Comparison of ENCODE assay signal across 8 mouse cellular contexts in genomic region chr12:71048561-71048960, GRCm38 (mm10). TPM values are rescaled to one million over a fixed set of nuclear protein-coding genes. Genes with fewer than 3 reads are reported as not detected.
A peak's percentile ranks its signal among the peaks of the same experiment; 100 is the strongest.
DNase-seq lines count a peak whose midpoint lies in the region; ATAC-seq lines count a peak whose summit lies in the region.

No protein-coding gene starts in this region.

- H3K27ac ChIP-seq in heart, embryonic 10.5 days = peak overlapping the region; percentile 45; the same call in 1 of the 2 replicates
- H3K27ac ChIP-seq in intestine, embryonic 15.5 days = 0 out of 2 replicates have a peak overlapping the region, but pooled peaks have one; percentile 71
- peak overlapping the region; percentile 85; the same call in 1 of the 2 replicates for H3K27ac ChIP-seq in stomach, embryonic 16.5 days (ENCODE audit: low read length)

- H3K9ac ChIP-seq in intestine, embryonic 15.5 days = no peak overlapping the region
- 0 out of 2 replicates have a peak overlapping the region, but pooled peaks have one; percentile 67 for H3K9ac ChIP-seq in stomach, embryonic 16.5 days (ENCODE audit: low read length)

- no peaks in the 10 kb centered on the region for H3K9me3 ChIP-seq in heart, embryonic 10.5 days
- H3K9me3 ChIP-seq in megakaryocyte, embryonic 14.5 days = no peaks in the 10 kb centered on the region
- no peaks in the 10 kb centered on the region for H3K9me3 ChIP-seq in intestine, embryonic 15.5 days
- no peaks in the 10 kb centered on the region for H3K9me3 ChIP-seq in stomach, embryonic 16.5 days (replicated peaks; ENCODE audit: control insufficient read depth, low read length)

- peaks cover 18% of the 10 kb centered on the region for H3K36me3 ChIP-seq in heart, embryonic 10.5 days
- H3K36me3 ChIP-seq in megakaryocyte, embryonic 14.5 days (replicated peaks; ENCODE audit: low read length) = peaks cover 51% of the 10 kb centered on the region
- peaks cover 8% of the 10 kb centered on the region for H3K36me3 ChIP-seq in intestine, embryonic 15.5 days
- peaks cover 13% of the 10 kb centered on the region for H3K36me3 ChIP-seq in stomach, embryonic 16.5 days (ENCODE audit: control insufficient read depth, insufficient read depth, low read length)

- H3K27me3 ChIP-seq in heart, embryonic 10.5 days (ENCODE audit: insufficient read depth, poor library complexity, severe bottlenecking) = no peaks in the 10 kb centered on the region
- no peaks in the 10 kb centered on the region for H3K27me3 ChIP-seq in megakaryocyte, embryonic 14.5 days (replicated peaks)
- no peaks in the 10 kb centered on the region for H3K27me3 ChIP-seq in intestine, embryonic 15.5 days (replicated peaks)
- H3K27me3 ChIP-seq in stomach, embryonic 16.5 days (ENCODE audit: control insufficient read depth, insufficient read depth, low read length) = no peaks in the 10 kb centered on the region

- no peak for ATAC-seq in megakaryocyte, adult 5-6 weeks (ENCODE audit: poor library complexity, severe bottlenecking)
- ATAC-seq in intestine, embryonic 15.5 days = no peak
- no peak for ATAC-seq in stomach, embryonic 16.5 days (ENCODE audit: insufficient read depth, low FRiP score)

- WGBS in heart, embryonic 10.5 days = 79% methylated on average over 1 of the region's 1 CpGs
- 62% methylated on average over 1 of the region's 1 CpGs for WGBS in intestine, embryonic 15.5 days
- 47% methylated on average over 1 of the region's 1 CpGs for WGBS in stomach, embryonic 16.5 days

- intact Hi-C loops in heart, postnatal 14 days (cut with DNase I) = no loop called here

- no peak overlapping the region for H3K4me3 ChIP-seq in heart, embryonic 10.5 days
- peak overlapping the region; percentile 88 for H3K4me3 ChIP-seq in megakaryocyte, embryonic 14.5 days (replicated peaks)
- peak overlapping the region; percentile 19; the same call in 1 of the 2 replicates for H3K4me3 ChIP-seq in intestine, embryonic 15.5 days (replicated peaks)
- peak overlapping the region; percentile 28 for H3K4me3 ChIP-seq in stomach, embryonic 16.5 days (replicated peaks; ENCODE audit: low read length)

- H3K4me2 ChIP-seq in intestine, embryonic 15.5 days (replicated peaks) = peak overlapping the region; percentile 51
- peak overlapping the region; percentile 57 for H3K4me2 ChIP-seq in stomach, embryonic 16.5 days (ENCODE audit: low read depth, low read length)

- DNase-seq in heart, embryonic 10.5 days (ENCODE audit: low spot score) = no peak
- DNase-seq in heart, postnatal 14 days = no peak
- DNase-seq in left cerebral cortex, adult 11 months (ENCODE audit: low spot score) = no peak
- no peak for DNase-seq in cerebellum, adult 11-12 months

- peaks cover 19% of the 10 kb centered on the region for H3K4me1 ChIP-seq in heart, embryonic 10.5 days
- peaks cover 43% of the 10 kb centered on the region for H3K4me1 ChIP-seq in megakaryocyte, embryonic 14.5 days
- H3K4me1 ChIP-seq in intestine, embryonic 15.5 days (replicated peaks) = 0 out of 2 replicates have a peak, but pooled peaks cover 2% of the 10 kb centered on the region
- H3K4me1 ChIP-seq in stomach, embryonic 16.5 days (ENCODE audit: control insufficient read depth, insufficient read depth, low read length) = peaks cover 15% of the 10 kb centered on the region

RNA-seq across cellular contexts. Expression of gene Arid4a, which starts 32.8 kb away (rescaled TPM):
- 24.1 and 26.9 TPM in 2 replicates for polyA plus RNA-seq in heart, embryonic 10.5 days (2016; fragmentation: Nextera tagmentation; extraction: Ambion mirVana)
- 10 to 100 TPM; 16.9 TPM for total RNA-seq in heart, postnatal 14 days (2021)
- 1.4 and 10.2 TPM in 2 replicates for polyA plus RNA-seq in megakaryocyte, embryonic 14.5 days (2012; ENCODE audit: insufficient read depth, low replicate concordance)
- total RNA-seq in megakaryocyte, adult 5-6 weeks (2015) = 42.4 and 45.0 TPM in 2 replicates
- 74.6 and 79.6 TPM in 2 replicates for total RNA-seq in megakaryocyte, adult 5-6 weeks (2017)
- 35.0 and 39.3 TPM in 2 replicates for polyA plus RNA-seq in intestine, embryonic 15.5 days (2015; fragmentation: Nextera tagmentation; extraction: Ambion mirVana)
- 35.7 and 40.4 TPM in 2 replicates for polyA plus RNA-seq in stomach, embryonic 16.5 days (2015; fragmentation: Nextera tagmentation; extraction: Ambion mirVana)
